ENCODE assay signal across 8 mouse cellular contexts in the genomic region with DNA sequence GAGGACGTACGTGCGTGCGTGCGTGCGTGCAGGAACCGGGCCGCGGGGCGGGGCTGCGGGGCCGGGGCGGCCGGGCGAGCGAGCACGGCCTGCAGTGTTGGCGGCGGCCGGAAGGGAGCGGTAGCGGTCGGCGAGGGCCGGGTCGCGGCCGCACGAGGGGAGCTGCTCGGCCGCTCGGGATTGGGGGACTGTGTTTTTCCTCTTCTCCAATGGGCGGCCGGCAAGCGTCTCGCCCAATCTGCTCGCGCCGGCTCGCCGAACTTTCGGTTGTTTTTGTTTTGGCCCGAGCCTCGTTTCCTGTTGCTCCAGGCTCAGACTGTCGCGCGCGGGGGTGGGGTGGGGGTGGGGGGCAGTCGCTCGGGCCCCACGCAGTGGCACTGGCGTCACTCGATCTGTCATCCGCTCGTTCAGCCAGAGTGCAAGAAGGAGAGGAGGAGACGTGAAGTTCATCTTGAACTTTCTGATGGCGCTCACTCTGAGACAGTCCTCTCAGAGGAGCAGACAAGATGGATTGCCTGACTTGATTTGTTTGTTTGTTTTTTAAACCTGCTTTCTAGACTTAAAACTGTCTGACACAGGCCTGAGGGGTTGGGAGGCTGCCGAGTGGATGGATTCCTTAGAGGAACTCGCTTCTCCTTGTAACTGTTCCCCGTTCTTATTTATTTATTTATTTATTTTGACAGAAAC. TPM values are rescaled to one million over a fixed set of nuclear protein-coding genes. Genes with fewer than 3 reads are reported as not detected.
DNase-seq lines count a peak whose midpoint lies in the region; ATAC-seq and TF ChIP-seq lines count a peak whose summit lies in the region.

No protein-coding gene starts in this region.

- TF ChIP-seq CTCF in C2C12 (IDR thresholded peaks at IDR 0.05; ENCODE audit: control insufficient read depth, insufficient read depth, insufficient read length) = peak; percentile 87
- TF ChIP-seq CTCF in bone marrow, adult 2 months (IDR thresholded peaks at IDR 0.05; ENCODE audit: control insufficient read depth, insufficient read depth, low read length) = peak; percentile 49

- DNase-seq in heart, embryonic 10.5 days (ENCODE audit: low spot score) = peak; percentile 96
- DNase-seq in liver, embryonic 13.5 days = peak; percentile 90
- peak; percentile 97 for DNase-seq in naive thymus-derived CD4-positive, alpha-beta T cell, adult 2 months (ENCODE audit: low read depth)

- H3K79me3 ChIP-seq in C2C12 (ENCODE audit: low read depth) = peaks cover 44% of the 10 kb centered on the region

- TF ChIP-seq POLR2A in bone marrow, adult 2 months (IDR thresholded peaks at IDR 0.05; ENCODE audit: borderline replicate concordance, control insufficient read depth, low read depth, low read length) = no peak

- H3K9me3 ChIP-seq in embryonic facial prominence, embryonic 13.5 days = no peaks in the 10 kb centered on the region
- H3K9me3 ChIP-seq in heart, embryonic 10.5 days = no peaks in the 10 kb centered on the region
- no peaks in the 10 kb centered on the region for H3K9me3 ChIP-seq in kidney, embryonic 14.5 days (ENCODE audit: control insufficient read depth, low read length)
- no peaks in the 10 kb centered on the region for H3K9me3 ChIP-seq in liver, embryonic 13.5 days (replicated peaks)
- H3K9me3 ChIP-seq in stomach, embryonic 15.5 days = no peaks in the 10 kb centered on the region

- peak overlapping the region; percentile 75 for H3ac ChIP-seq in C2C12 (ENCODE audit: control insufficient read depth, insufficient read length, low read depth)

- ATAC-seq in embryonic facial prominence, embryonic 13.5 days (ENCODE audit: insufficient number of reproducible peaks, insufficient read depth, low FRiP score, low TSS enrichment, low read depth) = peak; percentile 86
- peak; percentile 90 for ATAC-seq in kidney, embryonic 14.5 days (ENCODE audit: low FRiP score, low TSS enrichment)
- ATAC-seq in liver, embryonic 13.5 days (ENCODE audit: low read depth) = peak; percentile 94
- peak; percentile 93 for ATAC-seq in stomach, embryonic 15.5 days (ENCODE audit: insufficient read depth, low FRiP score, low read depth)

- H3K4me2 ChIP-seq in embryonic facial prominence, embryonic 13.5 days = peak overlapping the region; percentile 87
- H3K4me2 ChIP-seq in kidney, embryonic 14.5 days (replicated peaks; ENCODE audit: low read depth, low read length) = peak overlapping the region; percentile 77
- H3K4me2 ChIP-seq in liver, embryonic 13.5 days = peak overlapping the region; percentile 89
- H3K4me2 ChIP-seq in stomach, embryonic 15.5 days = peak overlapping the region; percentile 93

- H3K27me3 ChIP-seq in C2C12 (ENCODE audit: control insufficient read depth, insufficient read depth, insufficient read length) = no peaks in the 10 kb centered on the region
- H3K27me3 ChIP-seq in embryonic facial prominence, embryonic 13.5 days = no peaks in the 10 kb centered on the region
- H3K27me3 ChIP-seq in heart, embryonic 10.5 days (ENCODE audit: insufficient read depth, poor library complexity, severe bottlenecking) = peaks cover 8% of the 10 kb centered on the region; the same call in 1 of the 2 replicates
- no peaks in the 10 kb centered on the region for H3K27me3 ChIP-seq in kidney, embryonic 14.5 days (ENCODE audit: control insufficient read depth, insufficient read depth, low read length)
- H3K27me3 ChIP-seq in liver, embryonic 13.5 days = peaks cover 22% of the 10 kb centered on the region; the same call in 1 of the 2 replicates
- no peaks in the 10 kb centered on the region for H3K27me3 ChIP-seq in stomach, embryonic 15.5 days (replicated peaks)

- H3K4me3 ChIP-seq in C2C12 (ENCODE audit: insufficient read depth, poor library complexity, severe bottlenecking) = peak overlapping the region; percentile 69
- peak overlapping the region; percentile 68 for H3K4me3 ChIP-seq in bone marrow, adult 2 months (replicated peaks; ENCODE audit: control insufficient read depth, low read depth, low read length)
- H3K4me3 ChIP-seq in embryonic facial prominence, embryonic 13.5 days = peak overlapping the region; percentile 93
- H3K4me3 ChIP-seq in heart, embryonic 10.5 days = peak overlapping the region; percentile 100
- peak overlapping the region; percentile 98 for H3K4me3 ChIP-seq in kidney, embryonic 14.5 days (ENCODE audit: low read length)
- H3K4me3 ChIP-seq in liver, embryonic 13.5 days (replicated peaks) = peak overlapping the region; percentile 98
- H3K4me3 ChIP-seq in stomach, embryonic 15.5 days (replicated peaks) = peak overlapping the region; percentile 96

- peaks cover 12% of the 10 kb centered on the region for H3K36me3 ChIP-seq in C2C12 (ENCODE audit: control insufficient read depth, insufficient read depth)
- H3K36me3 ChIP-seq in embryonic facial prominence, embryonic 13.5 days = 0 out of 2 replicates have a peak, but pooled peaks cover 3% of the 10 kb centered on the region
- H3K36me3 ChIP-seq in heart, embryonic 10.5 days = 0 out of 2 replicates have a peak, but pooled peaks cover 5% of the 10 kb centered on the region
- H3K36me3 ChIP-seq in kidney, embryonic 14.5 days (ENCODE audit: control insufficient read depth, insufficient read depth, low read length) = peaks cover 10% of the 10 kb centered on the region; the same call in 1 of the 2 replicates
- H3K36me3 ChIP-seq in liver, embryonic 13.5 days = 0 out of 2 replicates have a peak, but pooled peaks cover 5% of the 10 kb centered on the region
- no peaks in the 10 kb centered on the region for H3K36me3 ChIP-seq in stomach, embryonic 15.5 days

- H3K79me2 ChIP-seq in C2C12 (ENCODE audit: control insufficient read depth, insufficient read depth) = peaks cover 51% of the 10 kb centered on the region

- under 1% methylated on average over 60 of the region's 60 CpGs for WGBS in bone marrow, adult 2 months
- WGBS in embryonic facial prominence, embryonic 13.5 days = 1% methylated on average over 60 of the region's 60 CpGs
- WGBS in heart, embryonic 10.5 days = 2% methylated on average over 57 of the region's 60 CpGs
- WGBS in kidney, embryonic 14.5 days = 2% methylated on average over 56 of the region's 60 CpGs
- WGBS in liver, embryonic 13.5 days (ENCODE audit: insufficient replicate concordance) = 1% methylated on average over 48 of the region's 60 CpGs
- under 1% methylated on average over 52 of the region's 60 CpGs for WGBS in stomach, embryonic 15.5 days

- peaks cover 2% of the 10 kb centered on the region; the same call in 1 of the 2 replicates for H3K4me1 ChIP-seq in bone marrow, adult 2 months (ENCODE audit: control insufficient read depth, insufficient read depth, low read length)
- peaks cover 17% of the 10 kb centered on the region for H3K4me1 ChIP-seq in embryonic facial prominence, embryonic 13.5 days
- H3K4me1 ChIP-seq in heart, embryonic 10.5 days = peaks cover 9% of the 10 kb centered on the region
- peaks cover 14% of the 10 kb centered on the region for H3K4me1 ChIP-seq in kidney, embryonic 14.5 days (ENCODE audit: control insufficient read depth, insufficient read depth, low read length)
- H3K4me1 ChIP-seq in liver, embryonic 13.5 days (replicated peaks) = peaks cover 32% of the 10 kb centered on the region
- H3K4me1 ChIP-seq in stomach, embryonic 15.5 days = peaks cover 11% of the 10 kb centered on the region

- peak overlapping the region; percentile 100 for H3K27ac ChIP-seq in bone marrow, adult 2 months (ENCODE audit: control insufficient read depth, insufficient read depth, low read depth, low read length, poor library complexity)
- H3K27ac ChIP-seq in embryonic facial prominence, embryonic 13.5 days = peak overlapping the region; percentile 100
- H3K27ac ChIP-seq in heart, embryonic 10.5 days = peak overlapping the region; percentile 100
- H3K27ac ChIP-seq in kidney, embryonic 14.5 days (ENCODE audit: low read depth, low read length) = peak overlapping the region; percentile 100
- peak overlapping the region; percentile 99 for H3K27ac ChIP-seq in liver, embryonic 13.5 days
- peak overlapping the region; percentile 100 for H3K27ac ChIP-seq in stomach, embryonic 15.5 days

- H3K9ac ChIP-seq in embryonic facial prominence, embryonic 13.5 days = peak overlapping the region; percentile 100
- H3K9ac ChIP-seq in kidney, embryonic 14.5 days (ENCODE audit: low read depth, low read length) = peak overlapping the region; percentile 100
- peak overlapping the region; percentile 99 for H3K9ac ChIP-seq in liver, embryonic 13.5 days
- peak overlapping the region; percentile 100 for H3K9ac ChIP-seq in stomach, embryonic 15.5 days

TF ChIP-seq in C2C12, 6 proteins besides CTCF, POLR2A, EP300 and RAD21:
- TF ChIP-seq MYOG (IDR thresholded peaks at IDR 0.05; ENCODE audit: control insufficient read depth, extremely low read depth, insufficient read length) (no peak), MAX (IDR thresholded peaks at IDR 0.05) (peak; percentile 70)

RNA-seq across cellular contexts. Expression of a gene that starts 1.6 kb away (rescaled TPM):
- 5.6 TPM for polyA plus RNA-seq in C2C12 (2012; fragmentation: generic; extraction: Trizol)
- 24.3 and 43.2 TPM in 2 replicates for polyA plus RNA-seq in bone marrow, adult 2 months (2011; ENCODE audit: insufficient read depth, insufficient read length, low replicate concordance, missing spikeins)
- 34.1 and 36.0 TPM in 2 replicates for polyA plus RNA-seq in embryonic facial prominence, embryonic 13.5 days (2015; fragmentation: Nextera tagmentation; extraction: Ambion mirVana)
- 21.6 and 24.1 TPM in 2 replicates for polyA plus RNA-seq in heart, embryonic 10.5 days (2016; fragmentation: Nextera tagmentation; extraction: Ambion mirVana)
- 20.2 and 41.7 TPM in 2 replicates for polyA plus RNA-seq in kidney, embryonic 14.5 days (2014; fragmentation: Nextera tagmentation; extraction: Ambion mirVana)
- 6.5 and 8.9 TPM in 2 replicates for polyA plus RNA-seq in liver, embryonic 13.5 days (2015; fragmentation: Nextera tagmentation; extraction: Ambion mirVana)
- 24.4 and 26.3 TPM in 2 replicates for polyA plus RNA-seq in stomach, embryonic 15.5 days (2015; fragmentation: Nextera tagmentation; extraction: Ambion mirVana)

Comparison
In these comparisons a context has a peak if more than half of its experiments do, and no peak if none do; other contexts are left out.
1. Peak in every context shown above with its lines: DNase-seq, ATAC-seq, H3K4me3 ChIP-seq and H3K27ac ChIP-seq.